Mouse (Mus musculus): ENCODE results near the gene Patz1.

DNA sequence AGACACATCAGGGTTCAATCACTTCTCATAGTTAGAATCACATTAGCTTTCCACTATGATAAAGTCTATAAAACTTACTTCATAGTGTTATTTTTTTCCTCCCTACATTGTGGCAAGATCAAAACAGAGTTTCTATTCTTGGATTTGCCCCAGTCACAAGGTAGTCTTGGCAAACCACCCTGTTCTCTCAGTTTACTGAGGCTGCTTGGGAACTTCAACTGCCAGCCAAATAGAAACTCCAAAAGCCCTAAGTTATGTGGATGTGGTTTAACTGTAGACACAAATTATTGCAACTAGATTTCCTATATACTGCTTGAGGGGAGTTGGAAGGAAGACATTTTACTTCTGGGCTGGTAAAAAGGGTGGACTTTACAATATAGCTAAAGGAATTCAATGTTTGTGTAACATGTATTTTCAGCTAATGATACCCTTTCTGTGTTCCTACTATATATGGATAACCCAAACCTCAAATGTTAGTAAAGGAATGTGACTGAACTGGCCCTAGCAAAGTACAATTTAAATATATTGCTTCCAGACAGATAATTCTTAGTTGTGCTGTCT is 41.3 kb downstream of the Patz1 start, which contains the start of gene Pik3ip1:
- TF ChIP-seq TAL1 (IDR thresholded peaks at IDR 0.05; ENCODE audit: low read length) (no peak), GATA1 (IDR thresholded peaks at IDR 0.05; ENCODE audit: low read length) (no peak)
